26 mouse cellular contexts compared by ENCODE assay signal in the genomic region with DNA sequence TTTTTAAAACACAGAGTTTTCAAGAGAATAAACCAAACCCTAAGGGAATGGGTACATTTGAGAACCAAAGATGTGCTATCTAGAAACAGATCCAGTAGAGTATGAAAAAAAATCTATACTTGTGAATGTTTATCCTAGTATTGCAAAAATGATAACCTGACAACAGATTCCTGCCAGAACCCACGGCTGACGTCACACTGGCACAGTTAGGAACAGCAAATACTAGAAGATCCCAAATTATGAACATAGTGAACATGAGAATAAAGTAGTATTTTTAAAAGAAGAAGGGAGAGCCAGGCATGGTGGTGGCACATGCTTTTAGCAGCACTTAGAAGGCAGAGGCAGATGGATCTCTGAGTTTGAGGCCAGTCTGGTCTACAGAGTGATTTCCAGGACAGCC.
DNase-seq lines count a peak whose midpoint lies in the region; ATAC-seq and TF ChIP-seq lines count a peak whose summit lies in the region.
"Had no signal": no experiment of that assay in that cellular context is flagged by ENCODE, and none has a peak within 500 bp of the region (broad histone marks: within the 10 kb centered on the region; RNA-seq: fewer than 3 reads in every experiment).

No protein-coding gene starts in this region.

- no peaks in the 10 kb centered on the region for H3K9me3 ChIP-seq in forebrain, embryonic 15.5 days
- H3K9me3 ChIP-seq in forebrain, embryonic 13.5 days (replicated peaks): no peaks in the 10 kb centered on the region
- H3K9me3 ChIP-seq in liver, embryonic 12.5 days (replicated peaks): no peaks in the 10 kb centered on the region
- H3K9me3 ChIP-seq: embryonic facial prominence, embryonic 13.5 days; embryonic facial prominence, embryonic 15.5 days; forebrain, embryonic 10.5 days; forebrain, embryonic 12.5 days; G1E had no signal

- H3K27me3 ChIP-seq in forebrain, embryonic 15.5 days: no peaks in the 10 kb centered on the region
- no peaks in the 10 kb centered on the region for H3K27me3 ChIP-seq in forebrain, embryonic 13.5 days
- H3K27me3 ChIP-seq in liver, adult 2 months (ENCODE audit: control insufficient read depth, insufficient read depth, low read length): no peaks in the 10 kb centered on the region
- peaks cover 6% of the 10 kb centered on the region for H3K27me3 ChIP-seq in liver, embryonic 12.5 days (replicated peaks)
- H3K27me3 ChIP-seq: embryonic facial prominence, embryonic 13.5 days; embryonic facial prominence, embryonic 15.5 days; forebrain, embryonic 12.5 days; Patski had no signal

- no peaks in the 10 kb centered on the region for H3K79me2 ChIP-seq in liver, adult 2 months (ENCODE audit: control insufficient read depth, insufficient read depth, low read length)

- no peak for TF ChIP-seq POLR2A in liver, adult 2 months (IDR thresholded peaks at IDR 0.05; ENCODE audit: extremely low read depth, insufficient read depth, low read length)

- H3K4me3 ChIP-seq in forebrain, embryonic 15.5 days: no peak overlapping the region
- H3K4me3 ChIP-seq in forebrain, embryonic 13.5 days: no peak overlapping the region
- H3K4me3 ChIP-seq in liver, adult 2 months (ENCODE audit: insufficient read depth, low read depth, low read length): no peak overlapping the region
- no peak overlapping the region for H3K4me3 ChIP-seq in liver, embryonic 12.5 days
- H3K4me3 ChIP-seq: embryonic facial prominence, embryonic 13.5 days; embryonic facial prominence, embryonic 15.5 days; erythroblast, embryonic 14.5 days; forebrain, embryonic 10.5 days; forebrain, embryonic 12.5 days had no signal

- no peak overlapping the region for H3K4me2 ChIP-seq in forebrain, embryonic 15.5 days (replicated peaks)
- no peak overlapping the region for H3K4me2 ChIP-seq in forebrain, embryonic 13.5 days
- no peak overlapping the region for H3K4me2 ChIP-seq in liver, embryonic 12.5 days
- H3K4me2 ChIP-seq: embryonic facial prominence, embryonic 13.5 days; embryonic facial prominence, embryonic 15.5 days; forebrain, embryonic 12.5 days had no signal

- DNase-seq in liver, adult 2 months (ENCODE audit: extremely low read depth, low read depth, low spot score): peak; percentile 71
- DNase-seq in brain, adult 2 months (ENCODE audit: low read depth, low spot score): peak; percentile 44
- DNase-seq: adrenal gland, adult 8-10 months; adrenal gland, postnatal 14 days; adrenal gland, postnatal 36 days; B cell, adult 2 months; cerebellum, adult 11 months; cerebellum, adult 18-20 months; cerebellum, adult 8-10 months; cerebellum, adult 9-11 months; cerebellum, postnatal 14 days; cerebellum, postnatal 36 days; embryo, embryonic 11 days had no signal

- WGBS in forebrain, embryonic 15.5 days: 73% methylated on average over 2 of the region's 2 CpGs
- WGBS in forebrain, embryonic 13.5 days: 90% methylated on average over 2 of the region's 2 CpGs
- WGBS in liver, adult 2 months: 25% methylated on average over 2 of the region's 2 CpGs
- 60% methylated on average over 2 of the region's 2 CpGs for WGBS in liver, embryonic 12.5 days (ENCODE audit: insufficient replicate concordance)

- TF ChIP-seq CTCF in liver, adult 2 months (IDR thresholded peaks at IDR 0.05; ENCODE audit: low read depth, low read length): no peak

- H3K4me1 ChIP-seq in forebrain, embryonic 15.5 days: peaks cover 17% of the 10 kb centered on the region
- H3K4me1 ChIP-seq in forebrain, embryonic 13.5 days: peaks cover 27% of the 10 kb centered on the region
- peaks cover 2% of the 10 kb centered on the region; the same call in 1 of the 2 replicates for H3K4me1 ChIP-seq in liver, adult 2 months (ENCODE audit: control insufficient read depth, insufficient read depth, low read length)
- no peaks in the 10 kb centered on the region for H3K4me1 ChIP-seq in liver, embryonic 12.5 days

- no peak overlapping the region for H3K9ac ChIP-seq in forebrain, embryonic 15.5 days (replicated peaks)
- H3K9ac ChIP-seq in forebrain, embryonic 13.5 days: no peak overlapping the region
- no peak overlapping the region for H3K9ac ChIP-seq in liver, adult 2 months (ENCODE audit: low read depth, low read length)
- H3K9ac ChIP-seq in liver, embryonic 12.5 days: no peak overlapping the region
- H3K9ac ChIP-seq: embryonic facial prominence, embryonic 13.5 days; embryonic facial prominence, embryonic 15.5 days; forebrain, embryonic 12.5 days had no signal

- no peak for ATAC-seq in forebrain, embryonic 15.5 days (replicated peaks)
- no peak for ATAC-seq in forebrain, embryonic 13.5 days
- no peak for ATAC-seq in liver, embryonic 12.5 days
- ATAC-seq: activated CD4-positive, CD25-positive, alpha-beta regulatory T cell, adult 4 months; CD4-positive, CD25-positive, alpha-beta regulatory T cell, adult 4 months; forebrain, embryonic 16.5 days; Patski had no signal

- 0 out of 2 replicates have a peak overlapping the region, but pooled peaks have one; percentile 5 for H3K27ac ChIP-seq in forebrain, embryonic 15.5 days (replicated peaks)
- H3K27ac ChIP-seq in forebrain, embryonic 13.5 days: no peak overlapping the region
- no peak overlapping the region for H3K27ac ChIP-seq in liver, adult 2 months (replicated peaks; ENCODE audit: insufficient read depth, low read depth, low read length)
- H3K27ac ChIP-seq in liver, embryonic 12.5 days: no peak overlapping the region
- H3K27ac ChIP-seq: embryonic facial prominence, embryonic 13.5 days; embryonic facial prominence, embryonic 15.5 days; forebrain, embryonic 10.5 days; forebrain, embryonic 12.5 days had no signal

- no peaks in the 10 kb centered on the region for H3K36me3 ChIP-seq in forebrain, embryonic 15.5 days
- H3K36me3 ChIP-seq in forebrain, embryonic 13.5 days (ENCODE audit: poor library complexity, severe bottlenecking): no peaks in the 10 kb centered on the region
- no peaks in the 10 kb centered on the region for H3K36me3 ChIP-seq in liver, adult 2 months (ENCODE audit: control insufficient read depth, insufficient read depth, low read length)
- no peaks in the 10 kb centered on the region for H3K36me3 ChIP-seq in liver, embryonic 12.5 days
- H3K36me3 ChIP-seq: embryonic facial prominence, embryonic 13.5 days; embryonic facial prominence, embryonic 15.5 days; forebrain, embryonic 10.5 days; forebrain, embryonic 12.5 days; G1E had no signal
